Mouse (Mus musculus): ENCODE data around the gene Med24. TPM values are rescaled to one million over a fixed set of nuclear protein-coding genes. Genes with fewer than 3 reads are reported as not detected.
"Not testable (repeated sequence)": the region's sequence is repeated elsewhere in the genome, so short reads cannot be mapped to it uniquely, and the experiment has no call there.

Gene Med24
- total RNA-seq, 2 experiments from 2014 or later, result 45.2 to 52.7 TPM

DNA sequence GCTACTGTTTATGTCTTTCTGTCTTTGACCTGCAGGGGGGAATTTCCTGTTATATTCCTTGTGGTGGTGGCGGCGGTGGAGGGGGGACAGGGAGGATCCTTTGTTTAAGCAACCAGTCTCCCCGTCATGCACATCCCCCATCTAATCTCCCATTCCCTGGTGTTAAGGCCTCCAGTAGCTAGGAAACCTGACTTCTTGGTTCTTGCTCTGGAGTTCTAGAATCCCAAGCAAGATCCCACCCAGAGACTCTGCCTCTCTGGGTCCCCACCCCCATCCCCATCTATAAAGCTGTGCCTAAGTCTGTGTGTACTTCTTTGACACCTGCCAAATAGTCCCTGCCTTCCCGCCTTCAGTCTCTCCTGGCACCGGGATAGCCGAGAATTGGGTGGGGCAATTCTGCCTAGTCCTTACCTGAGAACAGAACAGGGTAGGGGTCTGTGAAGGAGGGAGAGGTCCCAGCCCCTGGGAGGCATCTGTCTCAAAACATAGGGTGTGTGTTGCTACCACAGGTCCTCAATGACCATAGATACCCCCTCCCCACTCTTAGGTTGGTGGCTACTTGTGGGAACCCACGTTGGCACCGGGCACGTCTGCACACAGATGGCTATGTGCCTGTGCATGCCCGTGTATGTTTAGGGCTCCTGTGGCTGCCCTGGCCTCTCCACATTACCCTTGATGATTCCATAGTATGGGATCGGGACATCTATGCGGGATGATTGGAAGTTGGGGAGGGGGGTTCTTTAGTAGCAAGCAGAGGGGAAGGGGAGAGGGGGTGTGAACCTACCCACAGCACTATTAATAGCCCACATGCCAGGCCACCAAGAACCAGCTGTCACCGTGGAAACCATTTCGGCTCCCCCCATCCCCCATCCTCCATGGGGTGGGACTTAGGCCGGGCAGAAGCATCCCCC is 19.5 kb upstream of the Med24 start:
- DNase-seq, result peak; percentile 25 to 42
- intact Hi-C loops (cut with DNase I), result loop anchor here (2.0 kb wide), 1 partner anchor 16 kb away; no protein-coding TSS in a partner anchor

DNA sequence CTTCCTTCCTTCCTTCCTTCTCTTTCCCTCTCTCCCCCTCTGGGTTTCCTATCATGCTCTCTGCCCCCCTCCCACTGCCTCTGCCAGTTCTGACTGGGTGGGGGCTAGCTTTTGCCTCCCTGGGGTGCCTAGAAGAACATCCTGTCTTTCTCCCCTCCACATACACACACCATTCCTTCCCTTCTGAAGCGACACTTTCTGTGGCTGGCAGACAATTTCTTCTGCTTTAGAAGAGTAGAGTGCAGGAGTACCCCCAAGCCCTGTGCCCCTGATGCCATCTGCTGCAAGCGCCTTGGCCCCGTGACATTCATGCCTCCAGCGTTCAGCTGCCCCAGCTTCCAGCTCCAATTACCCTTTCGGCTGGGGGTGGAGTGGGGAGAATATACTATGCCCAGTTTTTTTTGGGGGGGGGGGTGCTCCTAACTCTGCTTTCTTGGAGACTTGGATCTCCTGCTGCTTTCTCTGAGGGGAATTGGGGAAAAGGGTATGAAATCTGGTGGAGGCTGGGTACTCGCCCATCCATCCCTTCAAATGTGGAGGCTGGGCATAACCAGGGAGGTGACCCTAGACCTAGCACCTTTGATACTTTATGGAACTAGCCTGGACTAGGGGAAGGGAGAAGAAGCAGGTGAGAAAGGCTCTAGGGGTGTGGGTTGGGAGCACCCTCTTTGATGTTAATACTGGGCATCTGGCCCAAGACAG is 18.7 kb upstream of the Med24 start:
- intact Hi-C loops (cut with DNase I), result loop anchor here (2.0 kb wide), 1 partner anchor 17 kb away; no protein-coding TSS in a partner anchor
- peak; percentile 25 to 60 for DNase-seq

DNA sequence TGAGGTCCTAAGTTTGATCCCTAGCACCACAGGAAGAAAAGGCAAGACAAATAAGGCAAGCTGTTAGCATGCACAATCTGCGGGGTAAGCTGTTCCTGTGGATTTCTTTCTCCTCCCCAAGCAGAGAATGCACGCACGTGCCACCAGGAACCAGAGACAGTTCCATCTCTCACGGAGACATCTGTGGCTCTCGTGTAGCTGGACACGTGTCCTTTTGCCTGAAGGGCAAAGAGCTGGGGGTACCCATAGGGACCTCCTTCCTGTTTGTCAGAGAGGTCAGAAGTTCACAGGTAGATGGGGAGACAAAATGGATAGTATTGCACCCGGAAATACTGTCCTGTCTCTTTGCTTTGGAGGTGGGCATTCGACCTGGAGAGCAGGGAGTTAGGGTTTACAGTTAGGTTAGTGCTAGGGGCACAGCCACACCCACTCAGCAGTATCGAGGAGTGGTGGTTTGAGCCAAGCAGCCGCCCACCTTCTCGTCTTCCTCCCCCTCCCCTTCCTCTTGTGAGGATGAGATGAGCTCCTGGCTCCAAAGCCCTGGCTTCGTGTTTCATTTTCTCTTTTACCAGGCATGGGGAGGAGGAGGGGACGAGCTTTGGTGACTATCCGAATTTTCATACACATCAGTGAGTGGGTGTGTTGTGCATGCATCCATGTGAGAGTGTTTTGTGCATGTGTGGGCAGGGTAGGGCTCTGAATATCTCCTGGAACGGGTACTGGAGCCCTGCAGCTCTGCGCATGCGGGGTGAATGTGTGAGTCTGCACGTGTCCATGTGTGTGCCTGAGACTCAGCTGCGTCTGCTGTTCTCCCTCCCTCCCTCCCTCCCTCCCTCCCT is 17.8 kb upstream of the Med24 start:
- DNase-seq, result peak; percentile 75 to 82
- intact Hi-C loops (cut with DNase I), result no loop called here

DNA sequence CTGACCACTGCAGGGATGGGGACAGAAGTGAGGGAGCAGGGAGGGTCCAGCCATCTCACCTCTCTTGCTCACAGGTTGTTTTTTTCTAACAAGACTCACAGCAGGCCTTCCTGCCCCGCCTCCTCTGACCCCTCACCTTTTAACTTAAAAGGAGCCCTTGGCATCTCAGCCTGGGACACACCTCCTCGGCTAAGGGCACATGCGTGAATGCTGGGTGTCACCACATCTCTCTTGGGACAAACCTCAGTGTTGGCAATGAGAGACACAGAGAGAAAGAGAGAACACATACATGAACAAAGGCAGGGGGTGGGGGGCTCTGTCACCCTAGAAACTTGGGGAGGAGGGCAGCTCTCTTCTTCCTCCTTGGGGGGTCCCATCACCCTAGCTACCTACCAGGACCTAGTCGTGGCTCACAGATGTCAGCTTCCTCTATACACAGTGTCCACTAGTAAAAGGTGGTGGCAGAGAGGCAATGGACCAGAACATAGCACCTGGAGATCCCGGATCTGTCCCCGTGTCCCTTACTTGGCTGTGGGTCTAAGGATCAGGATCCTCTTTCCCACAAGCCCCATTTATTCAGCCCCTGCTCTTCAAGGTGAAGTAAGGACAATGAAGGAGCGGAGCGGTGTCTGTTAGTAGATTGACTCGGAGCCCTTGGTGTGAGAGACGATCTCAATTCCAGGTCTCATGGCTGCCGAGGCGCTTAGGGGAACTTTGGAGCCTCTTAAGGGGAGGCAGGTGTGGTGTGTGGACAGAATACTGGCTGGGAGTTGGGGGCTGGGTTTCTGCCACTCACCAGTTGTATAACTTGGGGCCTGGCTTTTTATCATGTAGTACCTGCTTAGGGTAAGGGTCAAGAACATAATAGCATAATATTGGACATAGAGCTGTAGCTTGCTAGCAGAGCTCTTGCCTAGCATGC is 17.0 kb upstream of the Med24 start:
- DNase-seq, result no peak
- intact Hi-C loops (cut with DNase I), result no loop called here

DNA sequence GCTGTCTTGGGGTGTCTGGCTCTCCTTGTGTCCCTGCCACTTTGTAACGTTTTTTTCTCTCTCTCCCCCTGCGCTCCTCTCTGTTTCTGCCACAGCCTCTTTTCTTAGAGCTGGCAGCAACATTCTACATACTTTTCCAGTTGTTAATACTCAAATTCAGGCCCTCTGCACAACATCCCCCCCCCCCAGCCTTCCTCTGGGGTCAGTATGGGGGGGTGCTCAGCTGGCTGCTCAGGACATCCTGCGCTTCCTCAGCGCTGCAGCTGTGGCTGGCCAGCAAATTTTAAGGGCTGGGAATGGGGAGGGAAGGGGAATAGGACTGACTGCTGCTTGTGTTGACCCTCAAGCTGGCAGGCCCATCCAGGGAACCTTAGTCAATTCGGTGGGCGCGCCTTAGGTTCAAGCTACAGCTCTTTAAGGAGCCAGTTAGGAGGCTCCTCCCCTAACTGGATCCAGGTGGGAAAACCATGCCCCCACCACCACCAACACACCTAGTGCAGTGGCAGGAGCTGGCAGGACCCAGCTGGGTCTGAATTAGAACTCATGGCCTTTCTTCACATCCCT is 15.3 kb upstream of the Med24 start:
- intact Hi-C loops (cut with DNase I), result loop anchor here (1.0 kb wide), 1 partner anchor 26 kb away; no protein-coding TSS in a partner anchor
- peak in 1 of 2 experiments; percentile 34 for DNase-seq

DNA sequence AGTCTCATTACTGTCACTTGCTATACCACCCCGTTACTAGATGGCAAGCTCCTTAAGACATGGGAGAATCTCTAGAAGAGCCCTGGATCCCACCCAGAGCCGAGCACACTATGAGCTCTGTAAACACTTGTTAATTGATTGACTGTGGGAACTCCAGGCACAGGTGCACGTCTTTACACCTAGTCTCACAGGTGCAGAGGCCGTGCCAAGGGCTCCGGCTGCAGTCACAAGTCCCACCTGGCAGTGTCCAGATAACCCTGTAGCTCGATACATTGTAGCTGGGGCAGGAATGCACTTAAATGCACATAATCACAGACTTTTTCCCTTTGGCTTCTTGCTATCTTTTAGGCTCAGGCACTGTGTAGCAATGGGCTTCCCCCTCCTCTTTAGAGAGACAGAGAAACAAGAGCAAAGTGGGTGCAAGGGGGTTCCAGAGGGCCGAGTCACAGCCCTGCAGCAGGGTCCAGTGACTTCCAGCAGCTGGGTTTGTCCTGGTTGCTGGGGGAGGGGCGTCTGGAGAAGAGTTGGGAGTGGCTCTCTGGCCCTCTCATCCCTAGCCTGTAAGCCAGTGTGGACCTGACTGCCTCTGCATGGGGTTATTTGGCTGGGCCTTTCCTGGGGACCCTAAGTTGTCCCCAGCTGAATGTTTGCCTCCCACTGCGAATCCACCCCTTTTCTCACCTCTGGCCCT is 14.6 kb upstream of the Med24 start:
- DNase-seq, result peak; percentile 55 to 66
- intact Hi-C loops (cut with DNase I), result loop anchor here (1.0 kb wide), 1 partner anchor 27 kb away; no protein-coding TSS in a partner anchor

DNA sequence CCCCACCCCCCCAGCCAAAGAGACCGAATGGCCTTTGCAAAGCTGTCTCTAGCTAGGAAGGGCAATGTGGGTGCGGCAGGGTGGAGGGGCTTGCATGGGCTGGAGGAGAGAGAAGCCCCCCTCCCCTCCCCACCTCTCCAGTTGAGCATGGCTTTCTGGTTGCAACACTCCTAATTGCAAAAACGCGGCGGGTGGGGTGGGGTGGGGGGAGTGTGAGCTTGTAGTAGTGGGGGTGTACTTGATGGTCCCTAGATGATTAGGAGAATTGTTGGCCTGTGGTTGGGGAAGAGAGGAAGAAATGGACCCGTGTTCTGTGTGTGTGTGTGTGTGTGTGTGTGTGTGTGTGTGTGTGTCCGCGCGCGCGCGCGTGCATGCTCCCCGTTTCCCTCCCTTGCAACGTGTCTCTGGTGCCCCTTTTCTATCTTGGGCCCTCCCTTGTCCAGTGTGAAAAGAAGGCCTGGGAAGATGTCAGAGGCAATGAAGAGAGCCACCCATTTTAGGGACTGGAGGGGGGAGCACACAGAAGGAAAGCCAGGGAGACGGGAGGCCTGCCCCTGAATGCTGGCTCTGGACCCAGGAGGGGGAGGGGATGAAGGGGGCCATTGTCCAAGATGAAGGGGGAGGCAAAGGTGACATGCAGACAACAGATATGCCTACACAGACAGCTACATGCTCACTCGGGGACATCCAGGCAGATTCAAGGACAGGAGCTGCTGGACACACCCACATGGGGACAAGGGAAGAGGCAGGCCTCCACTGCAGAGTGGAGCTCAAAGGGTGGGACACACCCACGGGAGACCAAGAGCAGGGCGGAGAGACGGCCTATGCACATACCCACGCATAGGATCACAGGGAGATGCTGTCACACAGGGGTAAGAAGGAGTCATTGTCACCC is 13.4 kb upstream of the Med24 start:
- intact Hi-C loops (cut with DNase I), result loop anchor here (1.0 kb wide), 1 partner anchor 12 kb away; no protein-coding TSS in a partner anchor
- peak in 1 of 2 experiments; percentile 68 for DNase-seq

DNA sequence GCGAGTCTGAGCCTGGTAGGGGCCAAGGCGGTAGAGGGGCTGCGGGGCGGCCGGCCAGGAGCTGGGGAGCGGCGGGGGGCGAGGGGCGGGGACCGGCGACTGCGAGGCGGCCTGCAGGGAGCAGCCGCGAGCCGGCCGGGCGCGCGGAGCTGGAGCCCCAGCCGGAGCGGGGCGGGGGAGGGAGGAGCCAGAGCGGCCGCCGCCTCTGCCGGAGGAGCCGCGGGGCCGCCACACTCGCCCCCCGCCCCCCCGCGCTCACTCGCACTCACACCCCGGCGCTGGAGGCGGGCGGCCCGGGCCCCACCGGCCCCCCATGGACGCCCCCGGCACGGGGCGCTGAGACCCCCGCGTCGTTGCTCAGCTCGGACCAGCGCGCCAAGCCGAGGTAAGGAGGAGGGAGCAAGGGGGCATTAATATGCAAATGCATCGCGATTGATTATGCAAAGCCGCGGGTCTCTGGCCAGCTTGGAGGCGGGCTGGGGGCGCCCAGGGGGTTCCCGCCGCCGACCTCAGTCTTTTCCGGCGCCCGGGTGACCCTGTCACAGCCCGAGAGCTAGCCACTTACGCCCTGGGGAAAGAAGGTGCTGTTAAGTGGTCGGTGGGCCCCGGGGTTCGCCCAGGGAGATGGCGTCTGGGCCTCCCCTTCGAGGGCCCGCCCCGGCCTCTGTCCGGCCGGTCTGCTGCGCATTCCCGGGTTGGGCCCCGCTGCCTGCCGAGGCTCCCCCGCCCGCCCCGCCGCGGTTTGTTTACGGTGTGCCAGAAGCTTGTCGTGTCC is 12.6 kb upstream of the Med24 start:
- DNase-seq, result peak; percentile 84 to 88
- intact Hi-C loops (cut with DNase I), result loop anchor here (1.0 to 2.0 kb wide), 3 partner anchors 12 to 45 kb away; no protein-coding TSS in a partner anchor

DNA sequence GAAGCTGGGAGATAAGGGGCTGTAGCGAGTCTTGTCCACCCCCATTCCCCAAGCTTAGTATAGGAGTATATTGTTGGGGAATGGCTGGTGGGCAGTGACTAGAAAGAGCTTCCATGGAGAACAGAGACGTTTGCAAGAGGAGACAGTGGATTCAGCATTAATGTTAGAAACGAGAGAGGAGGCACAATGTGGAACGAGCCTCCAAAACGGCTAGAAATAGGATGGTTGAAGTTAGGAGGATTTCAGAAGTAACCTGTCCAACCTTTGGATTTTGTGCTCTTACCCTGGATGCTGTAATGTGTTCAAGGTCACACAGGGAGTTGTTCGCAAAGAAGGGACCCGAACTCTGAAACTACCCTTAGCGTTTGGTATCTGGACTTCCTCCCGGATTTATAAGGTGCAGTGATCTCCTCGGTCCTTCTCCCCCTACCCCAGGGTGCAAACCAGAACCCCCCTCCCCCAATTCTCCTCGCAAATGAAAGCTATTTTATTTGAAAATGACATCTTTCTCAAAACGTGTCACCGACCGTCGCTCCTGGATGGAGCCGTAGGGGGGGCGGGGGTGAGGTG is 11.9 kb upstream of the Med24 start:
- no peak for DNase-seq
- intact Hi-C loops (cut with DNase I), result loop anchor here (1.0 to 2.0 kb wide), 2 partner anchors 18 to 46 kb away; no protein-coding TSS in a partner anchor

DNA sequence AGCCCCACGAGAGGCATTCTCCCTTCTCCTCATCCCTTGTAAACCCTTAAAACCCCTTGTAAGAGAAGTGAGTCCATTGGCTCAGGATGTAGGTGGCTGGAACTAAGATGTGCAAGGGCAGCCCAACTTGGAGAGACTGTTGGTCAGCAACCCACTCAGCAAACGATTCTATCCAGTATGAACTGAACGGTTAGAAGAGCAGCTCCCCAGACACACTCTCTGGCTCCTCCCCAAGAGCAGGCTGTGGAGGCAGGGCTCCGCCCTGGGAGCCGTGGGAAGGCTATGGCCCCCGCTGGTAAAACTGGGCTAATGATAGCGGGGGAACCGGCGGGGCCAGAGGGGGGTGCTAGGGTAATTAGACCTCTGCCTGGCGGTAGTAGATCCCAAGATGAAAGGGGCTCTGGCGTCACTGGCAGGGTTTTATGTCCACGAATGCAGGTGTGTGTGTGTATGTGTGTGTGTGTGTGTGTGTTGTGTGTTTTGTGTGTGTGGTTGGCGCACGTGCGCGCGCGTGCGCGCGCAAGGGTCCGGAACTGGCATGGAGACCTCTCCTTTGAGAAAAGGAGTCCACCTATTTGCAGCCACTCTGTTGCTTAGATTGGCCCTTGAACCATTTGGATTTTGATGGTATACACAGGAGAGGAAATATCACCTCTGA is 11.3 kb upstream of the Med24 start, which contains the start of gene Thra:
Gene Thra (plus strand): TSS at position 246 of the 658 bp plus-strand sequence.
- intact Hi-C loops (cut with DNase I), result loop anchor here (1.0 to 2.0 kb wide), 2 partner anchors 18 to 47 kb away; no protein-coding TSS in a partner anchor

DNA sequence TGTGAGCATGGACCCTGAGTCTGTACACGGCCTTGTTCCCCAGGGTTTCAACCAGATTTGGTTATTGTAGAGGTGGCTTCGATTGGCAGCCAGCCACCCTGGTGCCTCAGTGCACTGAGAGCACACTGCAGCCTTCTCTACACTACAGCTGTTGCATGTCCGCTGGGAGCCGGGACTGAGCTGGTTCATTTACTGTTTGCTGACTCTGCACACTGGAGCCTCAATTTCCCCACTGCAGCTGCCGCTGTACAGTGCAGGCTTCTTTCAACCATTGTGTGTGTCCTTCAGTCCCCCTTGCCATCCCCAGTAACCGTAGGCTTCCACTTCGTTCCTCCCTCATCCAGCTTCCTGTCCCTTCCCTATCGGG is 10.8 kb upstream of the Med24 start:
- peak in 1 of 2 experiments; percentile 27 for DNase-seq
- intact Hi-C loops (cut with DNase I), result loop anchor here (2.0 kb wide), 1 partner anchor 17 kb away; no protein-coding TSS in a partner anchor

More for the DNA sequence above, 11.3 kb upstream of the Med24 start, which contains the start of gene Thra:
- DNase-seq, result peak; percentile 73 to 84

DNA sequence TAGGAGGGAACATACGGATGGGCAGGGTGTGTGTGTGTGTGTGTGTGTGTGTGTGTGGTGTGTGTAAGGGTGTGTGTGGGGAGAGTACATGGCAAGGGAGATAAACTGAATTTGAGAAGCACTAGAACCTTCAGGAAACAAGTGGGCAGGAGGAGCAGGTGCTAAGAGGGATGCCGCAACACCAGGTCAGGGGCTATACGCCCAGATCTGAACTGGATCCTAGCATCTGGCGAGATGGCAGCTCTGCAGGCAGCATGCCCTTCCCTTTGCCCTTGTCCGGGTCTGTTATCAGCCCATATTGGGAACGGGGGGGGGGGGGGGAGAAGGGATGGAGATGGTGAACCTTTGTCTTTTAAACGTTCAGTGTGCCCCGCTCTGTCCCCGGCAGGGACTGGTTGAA is 9.7 kb upstream of the Med24 start:
- DNase-seq, result no peak
- intact Hi-C loops (cut with DNase I), result no loop called here

DNA sequence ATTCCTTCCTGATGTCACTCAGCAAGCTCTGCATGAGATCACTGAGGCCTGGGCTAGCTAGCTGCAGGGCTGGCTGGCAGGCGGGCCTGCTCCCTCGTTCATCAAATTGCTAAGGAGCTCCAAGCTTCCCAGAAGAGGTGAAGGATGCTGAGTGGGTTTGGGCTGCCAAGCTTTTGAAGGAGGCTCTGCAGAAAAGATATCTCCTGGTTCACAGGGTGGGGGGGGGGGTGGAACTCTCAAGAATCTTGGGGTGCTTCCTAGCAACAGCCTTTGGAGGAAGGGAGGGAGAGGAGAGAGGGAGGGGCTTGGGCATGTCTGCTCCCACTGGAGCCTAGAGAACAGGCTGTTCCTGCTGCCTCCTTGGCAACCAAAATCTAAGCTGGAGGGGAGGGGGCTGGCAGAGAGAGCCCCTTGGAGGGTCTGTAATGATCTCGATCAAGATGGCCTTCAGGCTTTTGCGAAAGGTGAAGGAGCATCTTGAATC is 9.2 kb upstream of the Med24 start:
- peak in 1 of 2 experiments; percentile 30 for DNase-seq
- intact Hi-C loops (cut with DNase I), result no loop called here

DNA sequence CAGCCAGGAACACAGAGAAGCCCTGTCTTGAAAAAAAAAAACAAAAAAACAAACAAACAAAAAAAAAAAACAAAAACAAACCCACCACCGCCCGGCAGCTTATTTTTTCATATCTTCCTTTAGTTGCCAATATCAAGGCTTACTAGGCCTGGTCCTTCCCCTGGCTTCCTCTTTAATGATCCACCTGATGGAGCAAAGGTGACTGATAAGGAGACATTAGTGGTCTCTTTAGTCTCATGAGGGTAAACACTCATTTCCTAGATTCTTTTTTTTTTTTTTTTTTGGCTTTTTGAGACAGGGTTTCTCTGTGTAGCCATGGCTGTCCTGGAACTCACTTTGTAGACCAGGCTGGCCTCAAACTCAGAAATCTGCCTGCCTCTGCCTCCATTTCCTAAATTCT is 8.0 kb upstream of the Med24 start:
- DNase-seq; intact Hi-C loops (cut with DNase I): not testable (repeated sequence)

DNA sequence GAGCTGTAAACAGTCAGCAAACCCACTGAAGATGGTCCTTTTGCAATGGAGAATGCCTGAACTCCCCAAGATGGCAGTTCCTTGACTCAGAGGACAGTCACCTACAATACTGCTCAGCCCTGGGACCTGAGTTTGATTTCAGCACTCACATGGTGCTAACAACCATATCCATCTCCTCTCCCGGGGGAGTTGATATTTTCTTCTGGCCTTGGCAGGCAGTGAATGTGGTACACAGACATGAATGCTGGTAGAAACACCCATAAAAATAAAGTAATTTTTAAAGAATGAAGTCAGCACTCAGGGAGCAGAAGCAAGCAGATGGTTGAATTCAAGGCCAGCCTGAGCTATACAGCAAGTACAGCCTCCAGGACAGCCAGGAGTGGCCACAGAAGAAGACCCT is 6.9 kb upstream of the Med24 start:
- intact Hi-C loops (cut with DNase I), result no loop called here
- no peak for DNase-seq

Data from heart, postnatal 36 days (tissue).